Mouse (Mus musculus) heart, postnatal 0 days (tissue): ENCODE data around the gene Fam20b.

ENCODE experiments used
- CTCF ChIP-seq: IDR thresholded peaks from 2 replicates; pipeline ENCODE4 v1.5.1; 2016; ENCODE audit warnings: antibody characterized with exemption, control low read depth, low read depth
- EP300 ChIP-seq: IDR thresholded peaks from 2 replicates; pipeline ENCODE4 v1.6.1; 2016; ENCODE audit warnings: antibody characterized with exemption, low read depth

GRCm38 (mm10) chr1:156733559-156733958, 14.7 kb upstream of the Fam20b start:
- TF ChIP-seq EP300, result no peak
- no peak for TF ChIP-seq CTCF
